Mouse (Mus musculus): Measurements from ENCODE around the gene Gm49361.
"Not testable (repeated sequence)": the region's sequence is repeated elsewhere in the genome, so short reads cannot be mapped to it uniquely, and the experiment has no call there.

Gm49361 gene

DNA sequence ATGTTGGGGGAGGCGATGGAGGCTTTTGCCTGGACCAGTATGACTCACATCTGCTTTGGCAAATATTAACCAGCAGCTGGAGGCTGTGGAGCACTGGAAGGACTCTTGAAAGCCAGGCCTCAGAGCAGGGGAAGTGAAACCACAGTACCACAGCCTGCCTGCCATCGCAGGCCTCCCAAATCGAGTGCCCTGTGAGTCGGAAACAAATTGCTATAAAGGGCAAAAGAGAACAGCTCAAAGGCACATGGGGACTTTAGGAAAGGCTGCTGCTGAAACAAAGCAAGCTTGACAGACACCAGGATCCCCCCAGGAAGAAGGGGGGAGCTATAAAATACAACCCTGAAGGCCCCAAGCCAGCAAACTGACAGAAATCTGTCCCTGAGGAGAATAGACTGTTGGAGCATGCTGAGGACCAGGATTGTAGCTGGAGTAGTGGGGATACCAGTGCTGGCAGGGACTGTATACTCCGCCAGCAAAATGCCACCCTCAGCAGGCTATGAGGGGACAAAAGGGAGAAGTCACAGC is 15.9 kb downstream of the Gm49361 start:
- DNase-seq: peak; percentile 48 to 51

DNA sequence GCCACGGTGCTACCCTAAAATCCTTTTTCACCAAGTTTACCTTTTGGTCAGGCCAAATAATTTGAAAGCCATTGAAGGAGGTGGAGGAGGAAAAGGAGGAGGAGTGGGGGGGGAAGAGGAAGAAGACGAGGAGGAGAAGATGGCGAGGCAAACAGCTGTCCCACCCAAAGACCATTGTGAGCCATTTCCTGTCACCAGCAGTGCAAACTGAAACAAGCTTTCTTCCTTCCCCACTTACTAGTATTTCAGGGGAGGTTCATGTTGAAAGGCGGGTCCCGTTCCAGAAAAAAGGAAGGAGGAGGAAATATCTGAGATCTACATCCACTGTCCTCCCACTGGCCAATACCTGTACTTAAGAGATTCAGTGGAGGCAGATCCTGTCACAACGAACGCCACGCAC is 16.5 kb downstream of the Gm49361 start:
- peak in 1 of 2 experiments; percentile 22 for DNase-seq

DNA sequence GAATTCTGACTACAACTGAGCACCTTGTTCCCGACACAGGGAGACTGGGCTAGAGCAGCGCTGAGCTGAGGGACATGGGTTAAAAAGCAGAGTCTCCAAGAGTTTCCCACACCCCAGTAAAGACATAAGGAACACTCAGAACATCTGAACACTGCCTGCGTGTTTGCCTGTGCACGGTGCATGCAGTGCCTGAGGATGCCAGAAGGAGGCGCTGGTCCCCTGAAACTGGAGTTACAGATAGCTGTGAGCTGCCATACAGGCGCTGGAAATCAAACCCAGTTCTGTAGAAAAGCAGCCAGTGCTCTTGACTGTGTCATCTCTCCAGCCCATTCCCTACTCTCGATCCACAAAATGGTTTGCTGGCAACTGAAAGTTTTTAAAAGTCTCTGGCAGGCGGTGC is 19.7 kb downstream of the Gm49361 start:
- DNase-seq: no peak

DNA sequence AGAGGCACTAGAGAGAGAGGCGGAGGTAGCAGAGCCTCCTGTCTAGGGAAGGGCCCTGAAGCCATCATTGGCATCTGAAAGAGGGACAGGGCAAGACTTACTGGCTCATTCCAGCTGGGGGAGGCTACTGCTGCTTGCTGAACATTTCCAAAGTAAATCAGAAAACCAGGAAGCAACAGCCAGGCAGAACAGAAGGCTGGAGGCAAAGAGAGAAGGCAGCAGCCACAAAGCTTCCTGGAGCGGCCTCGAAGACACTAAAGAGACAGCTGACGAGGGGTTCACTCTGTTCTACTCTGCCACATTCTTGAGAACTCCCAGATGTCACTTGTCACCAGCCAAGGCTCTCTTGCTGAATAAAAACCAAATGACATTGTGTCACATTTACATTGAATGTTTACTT is 21.4 kb downstream of the Gm49361 start:
- peak in 1 of 2 experiments; percentile 62 for DNase-seq

DNA sequence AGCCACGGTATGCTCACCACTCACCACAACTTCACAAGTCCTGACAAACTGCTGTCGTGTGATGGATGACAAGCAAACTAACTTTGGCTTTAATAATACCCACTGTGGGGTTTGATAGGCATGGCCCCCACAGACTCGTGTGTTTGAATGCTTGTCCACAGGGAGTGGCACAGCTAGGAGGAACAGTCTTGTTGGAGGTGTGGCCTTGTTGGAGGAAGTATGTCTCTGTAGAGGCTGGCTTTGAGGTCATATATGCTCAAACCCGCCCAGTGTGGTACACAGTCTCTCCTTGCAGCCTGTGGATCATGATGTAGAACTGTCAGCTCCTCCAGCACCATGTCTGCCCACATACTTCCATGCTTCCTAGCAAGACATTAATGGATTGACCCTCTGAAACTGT is 27.7 kb downstream of the Gm49361 start:
- no peak for DNase-seq

DNA sequence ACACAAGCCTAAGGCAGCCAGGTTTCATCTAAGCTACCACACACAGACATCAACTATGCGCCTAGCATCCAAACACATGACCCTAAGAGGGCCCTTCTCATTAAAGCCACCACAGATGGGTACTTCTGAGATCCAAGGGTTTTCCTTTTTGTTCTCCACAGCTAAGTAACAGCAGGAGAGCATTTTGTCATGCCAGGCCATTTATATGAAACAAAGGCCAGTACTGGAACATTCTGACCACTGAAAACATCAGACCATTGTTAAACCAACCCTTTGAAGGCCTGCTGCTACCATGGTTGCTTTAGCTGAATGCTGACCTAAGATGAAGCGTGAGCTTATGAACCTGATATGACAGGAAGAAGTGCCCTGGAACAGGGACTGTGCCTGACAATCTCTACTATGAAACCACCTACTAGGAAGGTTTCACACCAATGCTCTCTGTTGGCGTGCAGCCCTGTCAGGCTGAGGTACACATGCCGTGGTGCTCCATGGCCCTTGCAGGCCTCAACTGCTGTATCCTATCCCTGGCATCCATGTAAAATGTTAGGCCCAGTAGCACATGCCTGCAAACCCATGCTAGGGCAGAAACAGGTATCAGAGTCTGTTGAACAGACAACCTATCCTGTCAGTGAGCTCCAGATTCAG is 29.2 kb downstream of the Gm49361 start:
- peak in 1 of 2 experiments; percentile 11 for DNase-seq

DNA sequence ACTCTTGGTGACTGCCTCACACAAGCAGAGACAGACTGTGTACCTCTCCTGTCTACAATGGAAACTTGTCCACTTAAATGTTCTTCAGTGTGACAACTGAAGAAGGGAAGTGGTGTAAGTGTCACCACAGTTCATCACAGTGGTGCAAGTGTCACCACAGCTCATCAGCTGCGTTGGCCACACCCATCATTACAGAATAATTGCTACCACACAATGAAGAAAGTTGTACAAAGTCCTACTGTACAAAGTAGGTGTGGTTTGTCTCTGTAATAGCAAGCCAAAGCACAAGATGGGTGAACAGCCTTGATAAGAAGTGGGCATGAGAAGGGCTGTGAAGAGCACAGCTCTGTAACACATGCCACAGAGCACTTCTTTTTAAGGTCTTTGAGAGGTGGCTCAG is 33.0 kb downstream of the Gm49361 start:
- DNase-seq: no peak

DNA sequence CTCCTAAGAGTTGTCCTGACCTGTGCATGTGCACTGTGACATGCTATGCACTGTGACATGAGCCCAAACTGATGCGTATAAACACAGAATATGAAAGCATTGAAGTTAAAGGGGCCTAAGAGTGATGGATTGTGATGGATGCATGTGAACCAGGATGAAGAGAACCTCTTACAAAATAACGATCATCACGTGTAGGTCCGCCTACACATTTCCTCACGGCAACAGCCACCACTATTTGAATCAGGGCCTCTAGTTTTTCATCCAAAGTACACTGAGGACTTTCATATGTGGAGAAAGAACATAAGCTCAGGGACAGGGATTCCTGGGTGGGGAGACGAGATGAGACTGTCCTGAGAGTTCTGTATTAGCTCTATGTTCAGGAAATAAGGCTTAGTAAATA is 34.8 kb downstream of the Gm49361 start:
- DNase-seq: no peak

DNA sequence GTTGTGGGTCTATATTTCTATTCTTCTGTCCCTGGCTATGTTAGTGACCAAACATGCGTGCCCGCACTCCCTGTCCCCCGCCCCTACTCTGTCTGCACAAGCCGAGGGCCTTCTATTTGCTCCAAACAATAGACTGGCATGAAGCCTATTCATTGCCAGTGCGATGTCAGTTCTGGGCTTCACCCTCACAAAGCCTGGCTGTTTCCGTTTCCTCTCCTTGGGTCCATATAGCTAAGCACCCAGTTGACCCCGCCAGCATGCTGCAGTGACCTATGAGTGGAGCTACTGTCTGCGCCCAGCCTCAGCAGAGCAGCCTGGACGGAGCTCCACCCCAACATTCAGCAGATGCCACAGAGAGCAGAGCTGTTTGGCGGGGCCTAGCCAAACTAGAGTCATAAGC is 36.7 kb downstream of the Gm49361 start:
- peak; percentile 60 to 85 for DNase-seq

DNA sequence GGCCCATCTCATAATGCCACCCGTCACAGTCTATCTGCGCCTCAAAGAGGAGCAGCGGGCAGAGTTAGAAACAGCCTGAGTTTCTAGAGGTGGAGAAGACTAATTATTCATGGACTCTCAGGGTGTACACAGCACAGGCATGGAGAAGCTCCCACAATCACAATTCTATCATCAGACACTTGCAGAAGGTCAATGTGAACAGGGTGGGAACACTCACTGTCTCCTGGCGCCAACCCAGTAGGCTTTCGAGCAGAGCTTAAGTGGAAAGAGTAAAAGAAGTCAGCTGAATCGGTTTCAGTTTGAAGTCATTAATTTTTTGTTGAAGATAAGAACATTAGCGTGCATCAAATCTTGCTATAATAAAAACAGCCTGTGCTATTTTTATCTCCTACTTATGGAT is 37.3 kb downstream of the Gm49361 start:
- DNase-seq: peak in 1 of 2 experiments; percentile 58

DNA sequence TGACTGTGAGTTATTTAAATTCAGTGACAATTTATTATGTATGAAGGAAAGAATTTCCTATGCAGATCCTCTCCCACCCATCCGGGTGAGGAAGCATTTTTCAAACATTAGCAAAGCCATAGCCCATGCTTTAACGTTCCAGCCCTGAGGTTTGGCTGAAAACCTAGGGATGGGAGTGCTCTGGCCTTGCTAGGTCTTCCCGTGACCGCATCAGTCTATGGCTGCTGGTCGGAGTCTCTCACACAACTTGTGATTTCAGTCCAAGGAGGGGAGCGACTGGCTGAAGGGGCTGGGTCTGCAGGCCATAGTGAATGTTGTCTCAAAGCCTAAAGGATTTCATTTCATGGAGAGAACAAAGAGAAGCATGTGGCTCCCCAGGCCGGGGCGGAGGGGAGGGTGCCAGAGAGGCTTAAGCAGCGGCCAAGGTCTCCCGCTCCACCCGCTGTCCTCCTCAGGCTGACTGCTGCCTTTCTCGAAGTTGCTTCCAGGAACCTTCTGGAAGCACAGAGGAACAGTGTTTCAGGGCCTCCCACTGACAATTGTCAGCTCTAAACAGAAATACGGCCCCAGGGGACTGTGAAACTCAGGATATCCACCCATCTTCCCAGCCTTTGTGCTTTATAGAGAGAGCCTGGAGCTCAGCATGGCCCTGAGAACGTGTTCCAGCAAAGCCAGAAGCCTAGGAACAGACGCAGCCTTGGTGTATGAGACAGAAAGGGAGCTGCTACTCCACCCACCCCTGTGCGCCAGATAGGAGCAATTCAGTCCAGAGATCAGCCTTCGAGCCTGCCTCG is 38.6 kb downstream of the Gm49361 start:
- peak; percentile 39 to 52 for DNase-seq

DNA sequence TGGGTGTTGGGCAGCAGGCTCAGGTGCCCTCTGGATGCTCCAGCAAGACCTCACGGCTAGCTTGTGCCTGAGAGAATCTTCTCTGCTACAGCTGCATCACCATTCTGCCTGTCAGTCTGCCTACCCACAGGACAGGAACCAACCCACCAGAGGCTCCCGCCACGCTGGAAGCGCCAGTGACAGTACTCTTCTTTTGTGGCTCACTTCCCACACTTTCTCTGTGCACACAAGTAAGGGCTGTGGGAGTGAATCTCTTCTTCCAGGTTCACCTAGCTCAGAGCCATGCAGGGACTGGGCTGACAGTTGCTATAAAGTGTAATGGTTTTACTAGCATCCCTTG is 39.2 kb downstream of the Gm49361 start:
- DNase-seq: no peak

DNA sequence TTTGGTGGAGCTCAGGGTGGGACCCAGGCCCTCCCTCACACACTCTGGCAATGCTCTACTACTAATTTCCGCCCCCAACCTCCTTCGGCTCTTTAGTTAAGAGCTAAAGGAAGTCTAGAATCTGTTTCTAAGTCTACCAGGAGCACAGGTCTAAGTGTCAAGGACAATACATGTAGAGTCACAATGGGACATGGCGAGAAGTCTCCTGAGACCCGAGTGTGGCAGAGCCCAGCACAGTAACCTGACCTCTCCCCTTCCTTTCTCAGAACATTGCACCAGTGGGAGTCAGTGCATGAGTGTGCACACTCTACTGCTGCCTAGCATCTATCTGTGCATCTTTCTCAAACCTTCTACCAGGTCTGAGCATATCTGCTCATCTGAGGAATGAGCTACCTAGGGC is 40.1 kb downstream of the Gm49361 start:
- DNase-seq: no peak

DNA sequence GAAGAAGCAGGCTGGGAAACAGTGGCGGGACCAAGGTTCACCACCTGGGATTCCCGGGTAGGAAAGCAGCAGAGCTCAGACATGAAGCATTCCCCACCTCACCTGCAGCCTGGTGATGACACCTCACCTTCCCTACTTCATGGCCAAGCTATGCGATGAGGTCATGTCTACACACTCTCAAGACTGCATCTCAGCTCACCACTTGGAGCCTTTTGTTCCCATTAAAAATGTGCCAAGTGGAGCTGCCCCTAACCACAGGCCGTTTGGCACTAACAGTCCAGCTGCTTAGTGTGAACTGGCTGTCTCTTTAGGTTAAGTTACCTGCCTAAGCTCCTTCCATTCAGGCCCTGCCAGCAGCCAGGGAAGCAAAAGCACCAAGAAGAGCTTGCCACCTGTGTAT is 40.8 kb downstream of the Gm49361 start:
- no peak for DNase-seq

DNA sequence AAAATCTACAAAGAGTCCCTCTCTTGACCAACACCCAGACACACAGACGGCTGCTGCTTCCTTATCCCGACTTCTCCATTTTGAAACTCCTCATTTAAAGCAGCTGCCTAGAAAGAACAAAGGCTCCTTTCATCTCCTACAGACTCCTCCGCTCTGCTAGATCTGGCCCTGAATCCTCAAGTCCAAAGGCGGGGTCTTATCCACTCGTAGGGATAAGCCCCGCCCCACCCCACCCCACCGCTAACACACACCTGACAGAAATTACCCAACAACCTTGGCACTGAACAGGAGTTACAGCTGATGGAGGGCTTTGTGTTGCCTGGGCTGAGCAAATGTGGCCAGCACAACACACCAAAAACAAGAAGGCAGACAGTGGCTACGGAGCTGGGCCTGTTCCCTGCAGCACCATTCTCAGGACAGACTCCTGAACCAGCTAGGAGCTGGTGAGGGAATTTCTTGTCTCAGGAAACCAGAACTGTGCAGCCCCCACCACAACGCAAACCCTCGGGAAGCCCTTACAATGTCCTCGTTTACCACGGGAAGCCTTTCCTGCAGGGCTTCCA is 43.9 kb downstream of the Gm49361 start:
- DNase-seq: no peak

DNA sequence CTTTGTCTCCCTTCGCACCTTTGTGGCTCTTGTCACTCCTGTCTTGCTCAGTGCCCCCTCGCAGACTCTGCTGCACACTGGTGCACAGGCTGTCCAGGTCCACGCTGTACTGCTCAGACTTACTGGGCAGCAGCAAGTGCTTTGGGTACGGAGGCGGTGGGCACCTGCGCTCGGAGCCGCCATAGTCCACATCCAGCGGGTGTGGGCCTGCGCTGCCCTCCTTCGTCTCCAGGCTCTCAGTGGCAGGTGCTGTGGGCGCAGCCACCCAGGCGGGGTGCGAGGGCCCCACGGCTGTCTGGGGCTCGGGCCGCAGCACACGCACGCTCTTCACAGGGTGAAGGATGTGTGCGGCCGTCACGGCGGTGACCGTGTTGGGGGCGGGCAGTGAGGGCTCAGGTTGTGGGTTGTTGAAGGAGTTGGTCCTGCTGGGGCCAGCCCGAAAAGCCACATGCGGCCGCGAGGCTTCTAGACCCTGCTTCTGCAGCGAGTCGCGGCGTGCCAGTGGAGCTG is 46.4 kb downstream of the Gm49361 start:
- no peak for DNase-seq

DNA sequence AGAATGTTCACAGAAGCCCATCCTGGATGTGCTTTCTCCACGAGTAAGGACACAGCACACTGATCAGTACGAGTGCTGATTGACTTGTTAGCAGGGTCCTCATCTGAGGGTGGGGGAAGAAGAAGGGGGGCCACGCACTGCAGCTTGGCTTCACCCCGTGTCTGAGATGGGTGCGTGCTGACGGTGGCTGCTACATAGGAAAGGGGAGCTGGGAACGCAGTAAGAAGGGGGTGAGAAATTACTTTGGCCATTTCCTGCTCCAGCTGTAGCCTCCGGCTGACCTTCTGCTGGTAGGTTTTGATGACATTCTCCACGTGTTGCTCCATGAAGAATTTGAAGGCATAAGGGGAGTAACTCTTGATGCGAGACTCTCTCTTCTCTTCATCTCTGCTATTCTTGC is 46.9 kb downstream of the Gm49361 start:
- DNase-seq: no peak

DNA sequence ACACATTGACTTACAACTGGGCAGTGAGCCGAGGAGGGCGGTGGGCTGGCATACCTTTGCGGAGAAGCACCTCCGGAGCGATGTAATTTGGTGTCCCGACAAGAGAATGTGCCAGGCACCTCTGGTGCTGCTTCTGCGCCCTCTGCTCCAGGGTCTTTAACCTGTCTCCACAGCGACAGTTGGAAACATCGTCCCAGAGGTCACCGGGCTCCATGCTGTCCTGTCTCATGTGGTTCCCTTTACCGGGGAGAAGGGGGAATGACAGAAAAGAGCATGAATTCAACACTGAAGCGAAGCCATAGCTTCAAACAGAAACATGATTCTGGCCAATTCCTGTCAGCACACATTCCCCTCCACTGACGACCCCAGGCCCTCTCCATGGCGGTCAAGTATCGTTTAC is 49.8 kb downstream of the Gm49361 start:
- DNase-seq: no peak

DNA sequence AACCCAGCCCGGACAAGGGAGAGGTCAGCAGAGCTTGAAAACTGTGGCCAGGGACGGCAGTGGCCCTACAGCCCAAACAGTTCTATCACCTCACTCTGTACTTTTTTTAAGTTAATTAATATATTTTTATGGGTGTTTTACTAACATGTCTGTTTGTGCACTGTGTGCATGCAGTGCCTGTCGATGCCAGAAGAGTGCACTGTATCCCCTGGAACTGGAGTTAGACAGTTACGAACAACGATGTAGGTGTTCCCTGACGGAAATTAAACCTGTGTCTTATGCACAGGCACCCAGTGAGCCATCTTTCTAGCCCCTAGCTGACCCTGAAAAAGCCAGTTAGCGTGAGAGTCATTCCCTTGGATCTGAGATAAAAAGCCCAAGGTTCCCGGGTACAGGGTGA is 50.4 kb downstream of the Gm49361 start:
- DNase-seq: no peak

DNA sequence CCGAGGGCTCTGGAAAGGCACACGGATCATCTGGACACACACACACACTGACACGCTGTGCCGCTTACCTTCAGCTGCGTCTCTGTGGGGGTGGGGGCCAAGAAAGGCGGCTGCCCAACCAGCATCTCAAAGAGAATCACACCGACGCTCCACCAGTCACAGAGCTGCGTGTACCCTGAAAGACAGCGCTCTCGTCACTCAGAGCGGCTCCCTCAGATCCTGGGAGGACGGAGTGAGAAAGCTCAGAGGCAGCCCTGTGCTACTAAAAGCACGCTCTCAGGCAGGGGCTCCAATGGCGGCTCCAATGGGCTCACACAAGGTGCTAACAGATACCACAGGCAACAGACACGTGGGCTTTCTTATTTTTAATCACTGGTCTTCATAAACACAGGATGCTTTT is 51.7 kb downstream of the Gm49361 start:
- DNase-seq: no peak

DNA sequence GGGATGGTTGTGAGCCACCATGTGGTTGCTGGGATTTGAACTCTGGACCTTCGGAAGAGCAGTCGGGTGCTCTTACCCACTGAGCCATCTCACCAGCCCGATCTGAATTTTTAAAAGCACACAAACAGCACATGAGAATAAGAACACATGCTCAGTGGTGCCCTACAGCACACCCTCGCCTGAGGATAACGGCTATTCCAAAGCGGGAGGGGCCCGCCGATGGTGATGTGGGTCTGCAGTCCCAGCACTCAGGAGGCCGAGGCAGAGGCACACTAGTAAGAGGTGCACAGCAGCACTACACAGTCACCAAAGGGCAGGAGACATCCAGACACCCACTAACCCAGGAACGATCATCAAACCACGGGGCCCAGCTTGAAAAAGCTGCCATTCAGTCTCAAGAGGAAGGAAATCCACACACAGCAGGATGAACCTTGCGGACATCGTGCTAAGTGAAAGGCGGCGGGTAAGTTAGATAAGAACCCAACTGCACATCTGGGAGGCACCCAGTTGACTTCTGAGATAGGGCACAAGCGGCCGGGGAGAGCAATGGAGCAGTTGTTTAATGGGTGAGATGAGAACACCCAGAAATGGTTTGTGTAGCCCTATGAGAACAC is 53.3 kb downstream of the Gm49361 start:
- no peak for DNase-seq

DNA sequence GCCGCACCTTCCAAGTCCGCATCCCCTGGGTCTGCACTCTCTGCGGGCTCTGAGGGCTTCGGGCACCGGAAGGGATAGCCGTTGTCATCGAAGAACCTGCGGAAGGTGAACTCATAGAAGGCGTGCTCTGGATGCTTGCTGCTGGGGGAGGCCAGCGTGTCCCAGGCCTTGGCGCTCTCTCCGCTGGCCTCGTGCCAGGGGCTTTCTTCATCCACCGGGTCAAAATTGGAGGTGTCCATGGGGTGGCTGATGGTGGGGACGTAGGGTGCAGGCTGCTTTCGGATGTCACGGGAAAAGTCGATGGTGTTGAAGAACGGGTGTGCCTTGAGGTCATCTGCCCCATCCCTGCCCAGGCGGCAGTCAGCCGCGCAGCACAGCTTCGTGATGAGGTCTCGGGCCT is 54.6 kb downstream of the Gm49361 start:
- DNase-seq: no peak

DNA sequence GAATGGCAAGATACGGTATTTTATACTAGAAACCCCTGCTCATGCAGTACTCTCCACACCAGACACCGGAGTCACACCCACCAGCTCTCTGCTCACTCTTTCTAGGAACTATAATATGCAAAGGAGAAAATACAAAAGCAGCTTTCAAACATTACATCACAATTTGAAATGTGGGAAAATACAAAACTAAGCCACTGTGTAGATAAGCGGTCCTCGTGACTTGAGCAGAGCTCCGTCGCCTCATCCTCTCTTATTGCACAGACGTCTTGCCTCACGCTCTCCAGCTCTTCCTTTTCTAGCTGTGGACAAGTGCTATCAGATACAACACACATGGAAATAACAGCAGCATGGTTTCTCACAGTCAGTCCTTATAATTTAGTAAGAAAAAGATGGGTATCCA is 55.2 kb downstream of the Gm49361 start:
- DNase-seq: no peak

DNA sequence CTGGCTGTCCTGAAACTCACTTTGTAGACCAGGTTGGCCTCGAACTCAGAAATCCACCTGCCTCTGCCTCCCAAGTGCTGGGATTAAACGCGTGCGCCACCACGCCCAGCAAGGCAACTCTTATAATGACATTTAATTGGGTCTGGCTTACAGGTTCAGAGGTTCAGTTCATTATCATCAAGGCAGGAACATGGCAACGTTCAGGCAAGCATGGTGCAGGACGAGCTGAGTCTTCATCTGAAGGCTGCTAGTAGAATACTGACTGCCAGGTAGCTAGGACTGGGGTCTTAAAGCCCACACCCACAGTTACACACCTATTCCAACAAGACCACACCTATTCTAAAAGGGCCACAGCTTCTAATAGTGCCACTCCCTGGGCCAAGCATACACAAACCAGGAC is 57.8 kb downstream of the Gm49361 start:
- DNase-seq: not testable (repeated sequence)

All from lung, postnatal 4 days (tissue).